Mouse (Mus musculus) liver (tissue): Measurements from ENCODE around the gene Lrfn2.

Experiments
- DNase-seq: peaks from one replicate; pipeline ENCODE4 v3.0.0-alpha.2; 2020; ENCODE audit warnings: mixed read lengths

Gene Lrfn2

GRCm38 (mm10) chr17:48931621-48932405, at the start of gene Lrfn2:
Lrfn2 (plus strand) TSS chr17:48932379.
- DNase-seq, result peak; percentile 64

DNA sequence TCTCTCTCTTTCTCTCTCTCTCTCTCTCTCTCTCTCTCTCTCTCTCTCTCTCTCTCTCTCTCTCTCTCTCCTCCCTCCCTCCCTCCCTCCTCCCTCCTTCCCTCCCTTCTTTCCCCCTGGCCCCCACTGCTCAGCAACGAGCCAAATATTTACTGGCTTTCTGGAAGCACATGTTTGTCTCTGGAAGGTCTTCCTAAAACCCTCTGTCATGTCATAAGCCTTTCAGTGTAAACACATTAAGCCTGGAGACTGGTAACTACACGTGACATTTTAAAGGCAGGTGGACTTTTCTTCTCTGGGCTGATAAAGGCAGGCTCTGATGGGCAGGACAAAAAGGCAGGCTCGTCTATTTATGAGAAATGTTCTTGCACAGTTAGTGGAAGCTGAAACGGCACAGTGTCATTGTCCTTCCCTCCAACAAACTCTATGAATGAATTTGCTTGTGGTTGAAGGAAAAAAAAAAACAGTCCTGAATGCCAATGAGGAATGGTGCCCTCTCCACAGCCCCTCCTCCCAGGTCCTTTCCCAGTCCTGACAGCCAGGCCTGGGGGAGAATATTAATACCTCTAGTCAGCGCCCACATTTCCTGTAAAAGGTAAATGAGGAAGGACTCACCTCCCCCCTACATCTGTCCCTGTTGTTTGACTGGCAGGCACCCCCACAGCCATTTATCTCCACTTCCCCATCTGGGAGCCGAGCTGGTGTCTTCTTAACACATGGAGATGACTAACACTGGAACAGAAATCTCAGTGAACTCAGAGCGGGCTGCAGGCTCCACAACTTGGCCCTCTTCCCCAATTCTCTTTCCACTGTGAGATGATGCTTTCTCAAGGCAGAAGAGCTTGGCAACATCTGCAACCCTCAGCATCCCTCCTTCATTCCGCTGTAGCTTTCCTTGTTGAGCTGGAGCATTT, 44.5 kb upstream of the Lrfn2 start:
- no peak for DNase-seq

DNA sequence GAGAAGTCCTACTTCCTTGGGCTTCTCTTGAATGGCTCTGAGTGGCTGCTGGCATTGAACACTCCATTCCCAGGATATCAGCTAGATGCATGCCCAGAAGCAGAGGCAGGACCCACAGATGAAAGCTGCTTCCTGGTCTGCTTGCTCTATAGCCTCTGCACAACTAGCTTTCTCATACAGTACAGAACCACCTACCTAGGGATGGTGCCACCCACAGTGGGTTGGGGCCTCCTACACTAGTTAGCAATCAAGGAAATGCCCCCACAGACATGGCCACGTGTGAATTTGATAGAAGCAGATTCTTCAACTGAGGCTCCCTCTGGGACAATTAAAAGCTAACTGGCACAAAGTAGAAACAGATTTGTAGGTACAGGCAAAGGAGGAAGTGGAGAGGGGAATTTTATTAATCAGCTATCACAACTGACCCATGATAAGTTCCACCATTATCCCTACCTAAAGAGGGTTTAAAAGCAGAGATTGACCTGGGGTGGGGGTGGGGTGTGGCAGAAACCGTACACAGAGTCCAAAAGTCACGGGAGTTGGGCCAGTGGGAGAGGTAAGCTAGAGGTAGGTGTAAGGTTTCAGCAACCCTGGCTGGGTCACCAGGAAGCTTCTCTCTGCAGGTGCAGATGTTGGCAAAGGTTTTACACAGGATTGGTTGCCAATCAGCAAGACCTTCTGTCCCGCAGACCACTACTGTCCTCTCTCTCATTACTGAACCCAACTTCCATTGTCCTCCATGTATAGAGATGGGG, 26.7 kb upstream of the Lrfn2 start:
- DNase-seq, result no peak

DNA sequence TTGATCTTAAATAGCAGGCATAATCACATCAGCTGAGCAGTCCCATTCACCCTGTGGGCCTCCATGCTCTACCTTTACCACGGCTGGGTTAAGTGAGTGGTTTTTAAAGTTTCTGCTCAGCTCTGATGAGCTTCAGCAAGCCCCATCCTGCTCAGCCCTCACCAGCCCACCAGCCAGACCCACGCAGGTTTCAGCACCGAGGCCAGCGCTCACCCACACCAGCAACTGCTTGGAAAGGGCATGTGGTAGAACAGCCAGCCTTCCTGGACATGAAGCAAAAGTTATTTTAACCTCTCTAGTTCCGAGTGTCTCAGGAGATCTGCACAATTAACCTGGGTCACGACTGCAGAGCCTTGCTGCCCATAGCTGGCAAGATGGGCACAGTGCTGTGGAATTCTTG, 18.7 kb upstream of the Lrfn2 start:
- DNase-seq, result peak; percentile 14

GRCm38 (mm10) chr17:48917411-48917810, 14.8 kb upstream of the Lrfn2 start:
- DNase-seq, result peak; percentile 18

DNA sequence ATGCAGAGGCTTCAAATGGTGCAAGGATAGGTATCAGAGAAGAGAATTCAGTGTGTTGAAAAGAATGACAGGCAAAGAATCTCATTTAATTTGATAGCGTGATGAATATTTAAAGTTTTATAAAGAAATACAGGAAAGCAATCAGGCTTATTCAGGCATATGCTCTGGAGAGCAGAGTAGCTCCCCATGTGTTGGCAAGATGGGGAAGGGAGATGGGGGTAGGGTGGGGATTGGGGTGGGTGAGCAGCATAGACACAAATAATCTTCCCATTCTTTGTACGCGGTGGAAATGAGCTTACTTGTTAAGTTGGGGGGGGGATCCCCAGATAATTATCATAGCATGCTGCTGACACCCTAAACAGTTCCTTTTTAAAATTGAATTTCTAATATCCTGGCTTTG, 13.7 kb upstream of the Lrfn2 start:
- DNase-seq, result no peak

DNA sequence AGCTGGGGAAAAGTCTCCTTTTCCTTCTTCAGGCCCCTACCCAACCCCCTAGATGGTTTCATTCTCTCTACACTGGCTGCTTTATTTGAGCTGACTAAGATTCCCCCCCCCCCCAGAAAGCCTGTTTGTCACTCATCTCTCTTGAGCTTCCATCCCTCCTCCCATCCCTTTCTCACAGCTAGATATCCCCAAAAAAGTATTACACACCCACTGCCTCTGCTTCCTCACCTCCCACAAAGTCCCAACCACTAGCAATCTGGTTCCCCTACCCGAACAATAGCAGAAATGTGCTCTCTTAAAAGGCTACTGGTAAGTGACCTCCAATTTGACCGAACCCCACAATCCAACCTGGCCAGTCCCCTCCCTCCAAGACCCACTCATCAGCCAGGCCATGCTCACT, 9.3 kb upstream of the Lrfn2 start:
- DNase-seq, result no peak

DNA sequence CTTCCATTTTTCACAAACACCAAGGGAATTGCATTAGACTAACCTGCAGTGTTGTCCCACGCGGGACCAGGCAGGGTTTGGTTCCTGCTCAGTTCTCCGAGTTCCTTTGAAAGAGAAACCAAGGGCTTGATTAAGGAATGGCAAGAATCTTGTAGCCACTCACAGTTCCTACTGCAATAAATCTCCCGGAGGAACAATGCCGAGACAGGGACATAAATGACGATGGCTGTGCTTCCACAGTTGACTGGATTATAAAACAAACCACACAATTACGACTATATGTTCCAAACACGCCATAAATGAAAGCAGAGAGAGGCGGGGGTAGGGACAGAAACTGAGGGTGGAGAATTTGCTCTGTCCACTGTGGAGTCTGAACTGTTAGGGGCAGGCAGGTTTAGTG, 6.8 kb upstream of the Lrfn2 start:
- no peak for DNase-seq

GRCm38 (mm10) chr17:48930994-48931393, 1.2 kb upstream of the Lrfn2 start:
- no peak for DNase-seq

GRCm38 (mm10) chr17:48932406-48932906, 277 bp downstream of the Lrfn2 start:
- no peak for DNase-seq

- DNase-seq, result no peak
Observed at GRCm38 (mm10) chr17:48932916-48933315, 737 bp downstream of the Lrfn2 start.

GRCm38 (mm10) chr17:48935201-48935600, 3.0 kb downstream of the Lrfn2 start:
- DNase-seq, result no peak

DNA sequence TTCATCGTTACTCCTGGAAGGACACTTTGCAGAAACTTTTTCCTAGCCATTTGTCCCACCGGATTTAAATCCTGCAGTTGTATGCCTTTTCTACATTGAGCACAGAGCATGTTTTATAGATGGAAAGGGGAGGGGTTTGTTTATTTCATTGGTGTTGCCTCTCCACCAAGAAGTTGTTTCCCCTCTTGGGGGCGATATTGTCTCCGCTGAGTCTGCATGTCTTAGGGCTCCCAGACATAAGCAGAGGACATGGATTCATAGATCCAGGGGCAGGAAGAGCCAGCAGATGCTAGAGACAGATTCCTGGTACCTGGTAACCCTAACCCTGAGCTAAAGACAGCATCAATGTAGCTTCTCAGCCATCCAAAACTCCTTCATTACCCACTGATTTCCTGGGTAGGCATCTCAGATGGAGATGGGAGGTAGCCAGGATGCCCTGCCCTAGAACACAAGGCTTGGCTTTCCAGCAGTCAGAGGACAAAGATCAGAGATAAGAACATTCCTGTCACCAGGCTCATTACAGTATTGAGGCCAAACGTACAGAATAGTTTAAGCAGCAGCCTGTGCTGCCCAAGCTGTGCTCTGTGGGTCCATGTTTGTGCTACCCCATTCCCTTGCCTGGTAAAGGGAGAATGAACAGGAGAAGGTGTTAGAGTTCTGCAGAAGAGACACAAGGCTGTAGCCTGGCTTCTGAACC, 4.4 kb downstream of the Lrfn2 start:
- no peak for DNase-seq

- DNase-seq, result no peak
Observed at GRCm38 (mm10) chr17:48938711-48939220, 6.6 kb downstream of the Lrfn2 start.

- no peak for DNase-seq
Observed at GRCm38 (mm10) chr17:48946315-48946714, 14.1 kb downstream of the Lrfn2 start.

- no peak for DNase-seq
Observed at GRCm38 (mm10) chr17:48946765-48947164, 14.6 kb downstream of the Lrfn2 start.

DNA sequence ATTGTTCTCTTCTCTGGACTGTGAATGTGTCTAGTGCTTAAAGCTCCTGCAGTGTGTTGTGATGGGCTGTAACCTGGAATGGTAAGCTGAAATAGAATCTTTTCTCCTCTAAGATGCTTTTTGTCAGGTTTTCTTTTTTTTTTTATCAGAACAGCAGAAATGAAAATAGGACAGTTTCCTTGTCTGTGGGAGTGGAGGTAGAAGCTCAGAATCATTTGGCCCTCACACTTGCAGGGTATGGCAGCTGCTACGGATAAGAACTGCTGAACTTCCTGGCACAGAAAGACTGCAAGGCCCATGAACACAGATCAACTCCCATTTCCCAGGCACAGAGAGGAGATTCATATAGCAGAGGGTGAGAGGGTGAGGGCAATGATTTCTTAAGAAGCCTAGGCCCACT, 19.1 kb downstream of the Lrfn2 start:
- DNase-seq, result no peak

- DNase-seq, result no peak
Observed at GRCm38 (mm10) chr17:48956033-48956631, 24.0 kb downstream of the Lrfn2 start.

GRCm38 (mm10) chr17:48960161-48960698, 28.1 kb downstream of the Lrfn2 start:
- DNase-seq, result peak; percentile 67

DNA sequence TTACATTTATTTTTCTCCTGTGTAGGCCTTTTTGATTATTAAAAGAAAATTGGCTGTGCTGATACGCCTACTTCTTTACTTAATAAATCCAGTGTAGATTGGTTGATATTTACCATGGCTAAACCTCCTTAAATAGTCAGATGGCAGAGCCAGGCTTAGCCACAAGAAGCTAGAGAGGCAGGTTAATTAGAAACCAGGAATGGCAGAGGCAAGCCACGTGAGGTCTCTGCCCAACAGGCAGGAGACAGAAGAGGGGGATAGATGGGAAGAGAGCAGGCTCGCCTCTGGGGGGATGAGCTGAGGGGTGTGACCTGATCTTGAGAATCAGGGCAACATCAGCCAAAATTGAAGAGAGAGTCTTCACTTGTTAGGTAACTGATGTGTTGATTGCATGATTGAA, 30.5 kb downstream of the Lrfn2 start:
- DNase-seq, result no peak

DNA sequence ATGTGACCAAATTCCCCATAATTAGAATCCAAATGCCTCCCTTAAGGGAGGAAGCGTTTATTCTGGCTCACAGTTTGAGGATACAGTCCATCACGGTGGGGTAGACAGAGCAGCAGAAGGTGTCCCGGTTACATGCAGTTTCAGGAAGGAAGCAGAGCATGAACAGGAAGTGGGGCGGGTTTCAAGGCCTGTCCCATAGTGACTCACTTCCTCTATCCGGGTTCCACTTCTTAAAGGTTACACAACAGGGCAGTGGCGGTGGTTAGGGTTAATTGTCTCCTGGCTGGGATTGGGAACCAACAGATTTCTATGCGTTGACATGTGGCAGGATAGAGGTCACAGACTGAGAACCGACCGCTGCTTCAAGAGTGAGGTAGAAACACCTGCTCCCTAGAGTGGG, 31.6 kb downstream of the Lrfn2 start:
- DNase-seq, result no peak
